Mouse (Mus musculus): ENCODE results near the gene Rps27a. TPM values are rescaled to one million over a fixed set of nuclear protein-coding genes. Genes with fewer than 3 reads are reported as not detected.

The Rps27a gene
- total RNA-seq (2023): 1,000 to 10,000 TPM; 1,162 to 1,346 TPM

DNA sequence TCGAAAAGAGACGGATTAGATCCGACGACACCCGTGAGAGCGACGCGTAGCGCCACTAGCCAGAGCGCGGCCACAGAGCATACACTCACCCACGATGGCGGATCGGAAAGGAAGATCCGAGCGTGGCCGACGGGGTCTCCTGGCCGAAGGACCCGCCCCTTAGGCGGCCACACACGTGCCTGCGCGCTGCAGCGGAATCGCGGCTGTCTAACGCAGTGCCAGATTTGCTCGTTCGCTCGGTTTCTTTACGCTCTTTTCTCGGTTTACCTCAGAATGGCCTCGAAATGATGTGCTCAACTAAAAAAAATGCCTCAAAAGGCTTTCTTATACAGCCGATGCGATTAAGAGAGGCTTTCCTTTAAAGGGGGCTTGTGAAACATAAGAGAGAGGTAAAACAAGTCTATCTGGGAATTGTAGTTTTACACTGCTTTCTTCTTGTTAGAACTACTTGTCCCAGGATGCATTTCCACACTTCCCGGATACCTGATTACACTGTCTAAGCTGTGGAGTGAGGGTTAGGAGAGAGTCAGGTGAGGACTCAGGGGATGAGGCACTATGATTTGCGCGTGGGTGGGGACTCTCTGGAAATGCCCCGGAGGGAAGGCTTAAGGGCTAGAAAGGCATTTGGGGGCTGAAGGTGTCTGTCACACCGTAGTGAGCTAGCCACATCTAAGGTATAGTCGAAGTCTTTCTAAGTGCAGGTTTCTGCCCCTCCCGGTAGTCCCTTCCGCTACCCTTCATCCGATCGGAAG is at the start of gene Rps27a, which contains the start of gene Clhc1:
Gene Rps27a, minus strand, starts transcription at position 358 of the 752 bp plus-strand sequence.
Gene Clhc1, plus strand, starts transcription at position 199 of the 752 bp plus-strand sequence.

GRCm38 (mm10) chr11:29525988-29526794 is 21.7 kb downstream of the Rps27a start, which contains the start of gene Mtif2:
Gene Mtif2 (plus strand): TSS chr11:29526408.

GRCm38 (mm10) chr11:29514682-29515412 is 33.1 kb downstream of the Rps27a start, which contains the start of gene Prorsd1:
Gene Prorsd1 (minus strand): TSS chr11:29515033.

Other genes with a start within 250 kb of the Rps27a start
- gene Ccdc88a, start 174.5 kb downstream of the Rps27a start, total RNA-seq (2023): 100 to 1,000 TPM in 1 of 2 experiments, 10 to 100 TPM in 1; 91.1 to 104 TPM
- 10 to 100 TPM; 12.8 to 13.3 TPM for gene Prorsd1, start 33.1 kb downstream of the Rps27a start, total RNA-seq (2023)
- gene Mtif2, start 21.7 kb downstream of the Rps27a start, total RNA-seq (2023): 10 to 100 TPM; 14.4 to 17.6 TPM
- gene Clhc1, start 159 bp downstream of the Rps27a start, total RNA-seq (2023): not detected
- gene Rtn4, start 144.8 kb upstream of the Rps27a start, total RNA-seq (2023): 100 to 1,000 TPM; 199 to 208 TPM